Mouse (Mus musculus) hematopoietic stem cell, adult 5-6 weeks (primary cell): ENCODE measurements around the gene 1700019A02Rik. TPM values are rescaled to one million over a fixed set of nuclear protein-coding genes. Genes with fewer than 3 reads are reported as not detected.
A peak's percentile ranks its signal among the peaks of the same experiment; 100 is the strongest.

Experiments
- ATAC-seq, 2 experiments: fragments of 125-278 bp in 1 of 2; replicated peaks in 1 of 2; 2 replicates each; pipeline ENCODE4 v1.8.0; 2016 to 2017; ENCODE audit warnings: inconsistent platforms in 2 of 2, mild to moderate bottlenecking in 2 of 2, moderate number of reproducible peaks in 2 of 2, low read depth in 1 of 2, moderate TSS enrichment in 1 of 2; ENCODE audit not compliant: low FRiP score in 2 of 2, poor library complexity in 2 of 2, severe bottlenecking in 2 of 2, insufficient read depth in 1 of 2, low TSS enrichment in 1 of 2
- total RNA-seq: library from RNA; stranded (forward); fragments of 172-1452, 232-1000 nt; gene quantifications from 2 replicates; pipeline ENCODE4 v1.2.3, GENCODE M21; 2017

Gene 1700019A02Rik
- total RNA-seq, result not detected in 2 replicates

DNA sequence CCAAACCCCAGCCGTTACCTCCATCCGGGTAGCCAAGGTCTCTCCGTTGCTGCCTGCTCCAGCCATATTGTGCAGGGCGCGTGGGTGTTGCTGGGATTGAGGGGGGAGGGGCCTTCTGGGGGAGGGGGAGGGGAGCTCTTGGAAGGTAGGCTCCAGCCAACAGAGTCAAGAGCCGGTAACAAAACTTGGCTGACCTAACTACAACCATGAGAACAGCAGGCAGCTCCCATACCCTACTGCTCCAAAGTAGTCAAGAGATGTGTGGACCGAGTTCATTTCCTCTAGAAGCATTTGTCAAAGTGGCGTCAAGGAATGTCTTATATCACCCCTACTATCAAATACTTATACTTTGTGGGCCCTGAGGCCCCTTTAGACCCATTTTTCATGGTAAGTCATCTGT is at the start of gene 1700019A02Rik:
Gene 1700019A02Rik, minus strand, starts transcription at position 101 of the 400 bp plus-strand sequence.
- no peak for ATAC-seq

DNA sequence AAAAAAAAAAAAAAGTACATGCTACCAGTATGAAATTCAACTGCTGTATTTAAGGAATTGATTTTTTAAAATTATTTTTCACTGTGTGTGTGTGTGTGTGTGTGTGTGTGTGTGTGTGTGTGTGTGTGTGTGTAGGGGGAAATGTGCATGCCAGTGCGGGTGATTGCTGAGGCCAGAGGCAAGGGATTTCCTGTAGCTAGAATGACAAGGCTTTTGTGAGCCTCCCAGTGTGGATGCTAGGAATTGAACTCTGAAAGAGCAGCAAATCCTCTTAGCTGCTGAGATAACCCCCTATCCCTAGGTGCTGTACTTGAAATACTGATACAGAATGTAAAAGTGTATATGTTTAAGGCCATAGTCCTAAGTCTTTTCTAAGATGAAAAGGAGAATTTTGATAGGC is 38.6 kb upstream of the 1700019A02Rik start:
- peak; percentile 65 to 72 for ATAC-seq

DNA sequence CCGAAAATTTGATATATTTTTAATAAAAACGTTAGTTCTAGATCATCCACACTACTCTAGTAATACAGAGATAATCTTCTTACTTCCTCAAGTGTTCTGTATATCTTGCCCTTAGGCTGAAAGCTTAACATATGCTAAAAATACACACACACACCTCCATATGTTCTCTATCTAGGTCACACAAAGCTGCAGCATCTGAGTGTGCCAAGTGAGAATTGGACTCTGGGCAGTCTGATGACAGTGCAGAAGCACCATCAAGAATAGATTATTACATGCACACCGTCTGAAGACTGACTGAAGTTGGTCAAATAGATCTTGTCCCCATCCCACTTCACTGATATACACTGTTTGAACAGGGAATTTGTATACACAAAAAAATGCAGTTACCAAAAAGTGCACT is 38.2 kb upstream of the 1700019A02Rik start:
- no peak for ATAC-seq

- no peak for ATAC-seq
Observed at GRCm38 (mm10) chr1:53224775-53225174, 37.3 kb upstream of the 1700019A02Rik start.

- no peak for ATAC-seq
Observed at GRCm38 (mm10) chr1:53210136-53210535, 22.7 kb upstream of the 1700019A02Rik start.

DNA sequence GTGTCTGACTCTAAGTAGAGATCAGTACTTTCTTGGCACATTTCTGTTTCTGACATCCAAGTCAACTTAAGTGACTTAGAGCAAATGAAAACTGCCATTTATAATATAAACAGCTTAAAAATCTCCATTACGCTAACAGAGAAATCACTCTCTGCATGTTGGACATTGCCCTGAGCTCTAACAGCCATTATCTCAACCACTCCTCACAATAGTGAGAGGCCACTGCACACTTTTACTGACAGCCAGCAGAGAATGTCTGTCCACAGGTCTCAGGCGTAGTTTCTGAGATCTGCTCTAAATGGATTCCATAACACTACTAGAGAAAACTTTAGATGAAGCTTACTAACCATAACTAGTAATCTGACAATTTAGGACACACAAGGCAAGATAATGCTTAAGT is 16.5 kb upstream of the 1700019A02Rik start:
- no peak for ATAC-seq

GRCm38 (mm10) chr1:53201630-53202199 is 14.3 kb upstream of the 1700019A02Rik start:
- no peak for ATAC-seq

DNA sequence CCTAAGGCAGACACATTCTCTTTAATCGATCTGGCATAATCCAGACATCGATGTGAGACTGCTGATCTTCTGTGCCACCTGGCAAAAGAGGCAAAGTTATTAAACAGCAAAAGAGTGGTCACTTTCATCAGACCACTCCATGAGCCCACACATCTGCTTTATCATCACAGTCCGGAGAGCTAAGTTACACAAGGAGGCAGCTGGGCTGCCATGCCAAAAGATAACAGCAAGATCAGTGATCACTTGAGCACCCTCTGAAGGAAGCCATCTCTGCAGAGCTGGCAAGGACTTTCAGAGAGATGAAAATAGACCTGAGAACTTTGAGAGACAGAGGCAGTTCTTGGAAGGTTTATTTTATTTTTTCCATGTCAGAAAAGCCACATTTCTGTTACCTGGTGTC is 7.1 kb upstream of the 1700019A02Rik start:
- ATAC-seq, result no peak

- no peak for ATAC-seq
Observed at GRCm38 (mm10) chr1:53191234-53191633, 3.8 kb upstream of the 1700019A02Rik start.

DNA sequence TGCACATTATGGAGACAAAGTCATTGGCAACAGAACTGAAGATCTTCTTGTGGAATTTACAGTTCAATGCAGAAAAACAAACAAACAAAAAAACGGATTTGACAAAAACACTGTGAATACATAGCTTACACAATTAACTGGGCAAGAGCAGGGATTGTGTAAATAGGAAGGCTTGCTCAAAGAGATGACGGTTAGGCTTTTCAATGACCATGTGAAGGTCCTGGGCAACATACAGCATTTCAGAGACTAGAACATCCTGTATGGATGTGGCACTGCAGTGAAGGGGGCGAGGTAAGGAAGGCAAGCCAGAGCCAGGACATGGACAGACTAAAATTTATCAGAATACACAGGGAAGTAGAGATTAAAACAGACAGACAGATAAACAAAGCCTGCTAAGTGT is 2.2 kb upstream of the 1700019A02Rik start:
- peak in 1 of 2 experiments; percentile 10; a peak in 2 of 4 replicates for ATAC-seq

DNA sequence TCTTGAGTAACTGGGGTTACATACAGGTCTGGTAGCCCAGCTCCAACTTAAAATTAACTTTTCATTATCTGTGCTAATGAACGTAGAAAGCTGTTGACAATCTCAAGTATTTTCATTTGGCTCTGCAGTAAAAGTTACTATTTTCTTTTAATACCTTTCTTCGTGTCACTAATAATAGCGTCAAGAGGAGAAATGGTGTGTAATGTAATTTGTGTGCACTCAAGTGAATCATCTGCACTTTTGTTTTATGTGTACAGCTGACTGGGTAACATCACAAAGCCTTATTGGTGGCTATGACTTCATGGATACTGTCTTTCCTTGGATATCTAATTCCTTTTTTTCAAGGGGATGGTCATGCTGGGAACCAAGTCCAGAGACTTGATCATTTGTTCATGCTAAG is 1.1 kb downstream of the 1700019A02Rik start:
- no peak for ATAC-seq

- ATAC-seq, result no peak
Observed at GRCm38 (mm10) chr1:53157715-53158114, 29.7 kb downstream of the 1700019A02Rik start.

DNA sequence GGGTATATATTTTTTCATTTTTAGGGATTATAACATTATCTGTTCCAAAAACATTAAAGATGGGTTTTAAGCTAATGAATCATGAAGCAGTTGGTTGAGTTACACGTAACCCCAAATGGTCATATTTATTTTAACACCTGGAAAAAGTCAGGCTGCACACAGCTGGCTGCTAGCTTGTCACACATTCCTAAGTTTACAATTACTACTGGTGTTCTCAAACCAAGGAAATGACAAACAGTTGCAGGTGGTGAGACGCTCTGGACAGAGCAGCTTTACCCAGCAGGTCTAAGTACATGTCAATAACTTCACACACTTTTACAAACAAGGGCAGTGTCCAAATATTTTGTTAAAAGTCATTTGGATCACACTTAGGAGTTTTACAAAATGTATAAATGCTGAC is 64.4 kb downstream of the 1700019A02Rik start:
- no peak for ATAC-seq

DNA sequence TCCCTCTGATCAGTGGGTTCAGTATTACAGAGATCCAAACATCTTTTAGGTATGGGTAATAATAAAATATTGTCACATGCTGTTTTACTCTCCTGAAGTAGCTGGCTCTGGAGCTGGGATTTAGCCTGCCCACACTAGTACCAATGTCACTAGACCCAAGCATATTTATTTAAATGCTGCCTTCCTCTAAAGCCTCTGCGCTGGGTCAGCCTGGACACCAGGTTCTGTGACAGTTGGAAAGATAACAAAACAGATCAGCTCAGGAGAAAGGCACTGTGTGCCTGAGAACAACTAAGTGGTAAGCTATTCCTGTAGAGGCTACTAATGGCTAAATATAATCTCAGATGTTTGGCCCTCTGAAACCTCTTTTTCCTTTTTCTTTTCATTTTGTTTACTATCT is 76.9 kb downstream of the 1700019A02Rik start:
- no peak for ATAC-seq

Other genes with a start within 250 kb of the 1700019A02Rik start
- 0.88 TPM in 1 of 2 replicates, not detected in the other for gene 1700019D03Rik, start 167.5 kb downstream of the 1700019A02Rik start, total RNA-seq
- gene Mstn, start 126.0 kb downstream of the 1700019A02Rik start, total RNA-seq, result not detected in 2 replicates
- gene Pms1, start 109.4 kb upstream of the 1700019A02Rik start, total RNA-seq, result 13.5 and 18.5 TPM in 2 replicates
- 42.8 and 43.3 TPM in 2 replicates for gene Ormdl1, start 109.5 kb upstream of the 1700019A02Rik start, total RNA-seq
- gene Gm28778, start 109.5 kb upstream of the 1700019A02Rik start, total RNA-seq, result not detected in 2 replicates
- 13.9 and 14.8 TPM in 2 replicates for gene Osgepl1, start 126.0 kb upstream of the 1700019A02Rik start, total RNA-seq
- 113 and 322 TPM in 2 replicates for gene Asdurf, start 165.0 kb upstream of the 1700019A02Rik start, total RNA-seq
- not detected in 2 replicates for gene Gm28551, start 165.0 kb upstream of the 1700019A02Rik start, total RNA-seq
- gene Asnsd1, start 165.1 kb upstream of the 1700019A02Rik start, total RNA-seq, result 79.6 and 102 TPM in 2 replicates